Mouse (Mus musculus): Measurements from ENCODE around the gene B4galnt3.

GRCm38 (mm10) chr6:120275301-120275700 lies 19.1 kb downstream of the B4galnt3 start:
- no peak for TF ChIP-seq CTCF (IDR thresholded peaks at IDR 0.05; ENCODE audit: insufficient read depth, low read depth, low read length)
- no peak for TF ChIP-seq POLR2A (IDR thresholded peaks at IDR 0.05; ENCODE audit: insufficient read depth, low read depth, low read length)

Data from olfactory bulb, adult 2 months (tissue).